Mouse (Mus musculus): ENCODE measurements around the gene Cacnb2. TPM values are rescaled to one million over a fixed set of nuclear protein-coding genes. Genes with fewer than 3 reads are reported as not detected.
"Not testable (repeated sequence)": the region's sequence is repeated elsewhere in the genome, so short reads cannot be mapped to it uniquely, and the experiment has no call there.

Gene Cacnb2
- total RNA-seq, 1 experiment from 2014 or later, result 15.8 TPM

DNA sequence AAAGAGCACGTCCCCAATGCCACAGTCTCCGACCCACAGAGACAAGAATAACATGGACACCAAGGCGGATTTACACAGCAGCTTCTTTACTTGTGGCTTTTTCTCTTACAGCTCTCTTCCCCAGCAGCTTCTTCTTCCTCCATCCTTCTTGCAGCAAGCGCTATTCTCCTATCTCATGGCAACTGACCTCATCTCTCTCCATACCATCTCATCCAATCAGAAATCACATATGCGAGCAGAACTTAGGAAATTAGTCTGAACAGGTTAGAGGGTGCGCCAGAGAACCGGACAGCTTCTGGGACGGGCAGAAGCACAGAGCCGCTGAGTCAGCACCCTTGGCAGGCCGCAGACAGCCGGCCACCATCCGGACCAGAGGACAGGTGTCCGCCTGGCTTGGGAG, 123.7 kb downstream of the Cacnb2 start:
- ATAC-seq (replicated peaks in 1 of 2; ENCODE audit: insufficient read depth in 1 of 2, low FRiP score in 2 of 2, low TSS enrichment in 1 of 2, low read depth in 1 of 2, poor library complexity in 2 of 2, severe bottlenecking in 2 of 2), result not testable (repeated sequence)

- no peak for ATAC-seq (replicated peaks in 1 of 2; ENCODE audit: insufficient read depth in 1 of 2, low FRiP score in 2 of 2, low TSS enrichment in 1 of 2, low read depth in 1 of 2, poor library complexity in 2 of 2, severe bottlenecking in 2 of 2)
Measured at GRCm38 (mm10) chr2:14738927-14739326, 136.0 kb downstream of the Cacnb2 start.

DNA sequence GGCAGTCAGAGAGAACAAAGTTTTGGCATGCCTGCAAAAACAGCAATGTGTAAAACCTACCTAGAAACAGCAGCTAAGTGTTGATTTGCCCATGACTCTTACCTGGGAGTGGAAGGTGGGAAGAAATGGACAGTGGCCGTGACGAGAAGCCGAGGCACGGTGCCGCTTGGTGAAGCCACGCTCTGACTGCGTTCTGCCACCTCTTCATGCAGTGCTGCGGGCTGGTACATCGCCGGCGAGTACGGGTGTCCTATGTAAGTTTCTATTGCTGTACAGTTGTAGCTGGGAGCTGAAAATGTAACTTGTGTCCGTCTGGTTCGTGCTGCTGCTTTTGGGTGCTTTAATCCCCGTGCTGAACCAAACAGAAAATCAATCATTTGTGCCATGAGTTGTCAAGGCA, 136.6 kb downstream of the Cacnb2 start:
- ATAC-seq (replicated peaks in 1 of 2; ENCODE audit: insufficient read depth in 1 of 2, low FRiP score in 2 of 2, low TSS enrichment in 1 of 2, low read depth in 1 of 2, poor library complexity in 2 of 2, severe bottlenecking in 2 of 2), result no peak

GRCm38 (mm10) chr2:14740359-14740758, 137.5 kb downstream of the Cacnb2 start:
- no peak for ATAC-seq (replicated peaks in 1 of 2; ENCODE audit: insufficient read depth in 1 of 2, low FRiP score in 2 of 2, low TSS enrichment in 1 of 2, low read depth in 1 of 2, poor library complexity in 2 of 2, severe bottlenecking in 2 of 2)

- ATAC-seq (replicated peaks in 1 of 2; ENCODE audit: insufficient read depth in 1 of 2, low FRiP score in 2 of 2, low TSS enrichment in 1 of 2, low read depth in 1 of 2, poor library complexity in 2 of 2, severe bottlenecking in 2 of 2), result no peak
Measured at GRCm38 (mm10) chr2:14744761-14745160, 141.9 kb downstream of the Cacnb2 start.

GRCm38 (mm10) chr2:14762846-14763245, 160.0 kb downstream of the Cacnb2 start:
- no peak for ATAC-seq (replicated peaks in 1 of 2; ENCODE audit: insufficient read depth in 1 of 2, low FRiP score in 2 of 2, low TSS enrichment in 1 of 2, low read depth in 1 of 2, poor library complexity in 2 of 2, severe bottlenecking in 2 of 2)

DNA sequence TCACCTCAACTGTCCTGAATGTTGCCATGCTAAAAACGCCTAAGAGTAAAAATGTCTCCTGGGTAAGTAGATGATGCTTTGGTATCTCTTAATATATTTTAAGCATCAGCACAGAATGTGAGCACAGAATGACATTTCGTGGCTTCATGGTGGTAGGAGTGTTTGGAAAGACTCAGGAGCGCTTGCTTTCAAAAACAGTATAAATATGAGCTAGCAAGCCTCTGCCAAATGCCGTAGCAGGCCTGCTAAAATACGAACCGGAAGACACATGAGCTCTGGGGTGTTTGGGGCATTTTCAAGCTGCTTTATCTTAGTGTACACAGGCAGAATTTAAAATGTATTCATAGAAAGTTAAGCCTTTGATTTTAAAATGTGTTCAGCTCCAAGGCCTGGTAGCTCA, 161.0 kb downstream of the Cacnb2 start:
- no peak for ATAC-seq (replicated peaks in 1 of 2; ENCODE audit: insufficient read depth in 1 of 2, low FRiP score in 2 of 2, low TSS enrichment in 1 of 2, low read depth in 1 of 2, poor library complexity in 2 of 2, severe bottlenecking in 2 of 2)

DNA sequence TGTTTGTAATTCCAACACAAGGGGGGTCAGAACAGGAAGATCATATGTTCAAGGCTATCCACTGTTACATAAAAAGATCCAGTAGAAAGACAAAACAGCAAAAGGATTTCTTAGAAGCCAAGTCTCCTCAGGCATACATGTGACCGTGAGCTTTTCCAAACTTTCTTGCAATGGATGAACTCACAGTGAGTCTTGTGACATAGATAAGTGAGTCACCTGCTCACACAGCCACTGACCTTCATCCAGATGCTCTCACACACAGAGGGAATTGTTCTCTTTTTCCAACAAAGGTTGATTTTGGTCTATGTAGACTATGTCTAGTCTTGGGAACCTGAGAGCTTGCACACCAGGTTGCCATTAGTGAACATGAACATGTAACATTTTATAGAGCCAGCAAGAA, 166.6 kb downstream of the Cacnb2 start:
- ATAC-seq (replicated peaks in 1 of 2; ENCODE audit: insufficient read depth in 1 of 2, low FRiP score in 2 of 2, low TSS enrichment in 1 of 2, low read depth in 1 of 2, poor library complexity in 2 of 2, severe bottlenecking in 2 of 2), result no peak

GRCm38 (mm10) chr2:14770635-14771034, 167.7 kb downstream of the Cacnb2 start:
- peak; percentile 93 to 94 for ATAC-seq (replicated peaks in 1 of 2; ENCODE audit: insufficient read depth in 1 of 2, low FRiP score in 2 of 2, low TSS enrichment in 1 of 2, low read depth in 1 of 2, poor library complexity in 2 of 2, severe bottlenecking in 2 of 2)

DNA sequence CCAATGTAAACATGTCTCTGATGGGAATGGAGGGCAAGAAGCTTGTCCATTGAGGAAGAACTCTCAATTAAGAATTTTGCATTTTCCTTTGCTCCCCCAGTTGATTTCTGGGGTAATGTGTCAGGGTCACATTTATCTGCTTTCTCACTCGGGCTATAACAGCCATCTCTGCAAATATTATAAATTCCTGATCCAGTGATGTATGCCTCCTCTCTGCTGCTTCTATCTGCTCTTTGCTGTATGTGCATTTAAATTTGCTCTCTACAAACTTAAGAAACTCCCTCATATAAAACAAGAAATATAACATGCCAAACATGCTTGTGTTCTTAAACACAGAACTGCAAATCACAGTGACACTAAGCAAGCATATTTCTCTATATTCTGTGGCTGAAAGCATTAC, 171.5 kb downstream of the Cacnb2 start:
- no peak for ATAC-seq (replicated peaks in 1 of 2; ENCODE audit: insufficient read depth in 1 of 2, low FRiP score in 2 of 2, low TSS enrichment in 1 of 2, low read depth in 1 of 2, poor library complexity in 2 of 2, severe bottlenecking in 2 of 2)

- no peak for ATAC-seq (replicated peaks in 1 of 2; ENCODE audit: insufficient read depth in 1 of 2, low FRiP score in 2 of 2, low TSS enrichment in 1 of 2, low read depth in 1 of 2, poor library complexity in 2 of 2, severe bottlenecking in 2 of 2)
Measured at GRCm38 (mm10) chr2:14774857-14775495, 172.1 kb downstream of the Cacnb2 start.

DNA sequence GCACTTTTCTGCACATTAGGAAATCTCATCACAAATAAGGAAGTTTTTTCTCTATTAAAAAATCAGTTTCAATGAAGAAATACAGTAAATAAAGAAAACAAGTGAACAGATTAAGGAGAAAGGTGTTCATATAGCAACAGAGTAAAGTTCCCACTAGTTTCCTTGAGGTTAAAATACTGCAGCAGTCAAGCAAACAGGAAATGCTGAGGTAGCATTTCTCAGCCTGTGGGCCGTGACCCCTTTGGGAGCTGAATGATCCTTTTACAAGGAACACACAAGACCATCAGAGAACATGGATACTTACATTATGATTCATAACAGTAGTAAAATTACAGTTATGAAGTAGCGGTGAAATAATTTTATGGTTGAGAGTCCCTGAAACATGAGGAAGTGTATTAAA, 185.1 kb downstream of the Cacnb2 start:
- ATAC-seq (replicated peaks in 1 of 2; ENCODE audit: insufficient read depth in 1 of 2, low FRiP score in 2 of 2, low TSS enrichment in 1 of 2, low read depth in 1 of 2, poor library complexity in 2 of 2, severe bottlenecking in 2 of 2), result no peak

- no peak for ATAC-seq (replicated peaks in 1 of 2; ENCODE audit: insufficient read depth in 1 of 2, low FRiP score in 2 of 2, low TSS enrichment in 1 of 2, low read depth in 1 of 2, poor library complexity in 2 of 2, severe bottlenecking in 2 of 2)
Measured at GRCm38 (mm10) chr2:14801446-14802046, 198.7 kb downstream of the Cacnb2 start.

DNA sequence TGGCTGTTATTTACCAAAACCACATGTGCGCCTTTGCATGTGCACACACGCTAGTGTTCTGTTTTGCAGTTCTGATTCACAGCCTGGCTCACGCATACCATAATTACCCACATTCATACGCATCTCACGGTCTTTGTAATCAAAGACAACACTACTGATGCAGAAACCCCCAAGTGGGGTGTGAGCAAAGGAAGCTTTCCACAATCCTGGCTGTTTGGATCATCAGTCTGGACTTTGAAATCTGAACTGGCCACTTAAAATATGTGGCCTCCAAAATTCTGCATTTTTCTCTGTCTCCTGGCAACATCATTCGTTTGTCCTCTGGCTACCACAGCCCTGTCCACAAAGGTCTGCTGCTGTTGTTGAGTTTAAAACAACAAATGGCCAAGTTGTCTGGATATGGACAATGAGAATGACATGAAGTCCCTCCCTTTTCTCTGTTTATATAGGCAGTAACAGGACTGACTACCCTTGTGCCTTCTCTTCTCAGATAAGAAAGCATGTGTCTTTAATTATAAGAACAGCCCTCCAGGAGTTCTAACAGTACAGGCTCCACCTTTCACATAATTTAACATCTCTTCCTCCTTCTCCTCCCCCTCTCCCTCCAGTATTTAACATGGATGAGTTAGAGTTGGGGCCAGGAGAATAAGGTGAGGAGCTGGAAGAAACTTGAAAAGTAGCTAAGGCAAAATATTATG, 204.9 kb downstream of the Cacnb2 start:
- no peak for ATAC-seq (replicated peaks in 1 of 2; ENCODE audit: insufficient read depth in 1 of 2, low FRiP score in 2 of 2, low TSS enrichment in 1 of 2, low read depth in 1 of 2, poor library complexity in 2 of 2, severe bottlenecking in 2 of 2)

DNA sequence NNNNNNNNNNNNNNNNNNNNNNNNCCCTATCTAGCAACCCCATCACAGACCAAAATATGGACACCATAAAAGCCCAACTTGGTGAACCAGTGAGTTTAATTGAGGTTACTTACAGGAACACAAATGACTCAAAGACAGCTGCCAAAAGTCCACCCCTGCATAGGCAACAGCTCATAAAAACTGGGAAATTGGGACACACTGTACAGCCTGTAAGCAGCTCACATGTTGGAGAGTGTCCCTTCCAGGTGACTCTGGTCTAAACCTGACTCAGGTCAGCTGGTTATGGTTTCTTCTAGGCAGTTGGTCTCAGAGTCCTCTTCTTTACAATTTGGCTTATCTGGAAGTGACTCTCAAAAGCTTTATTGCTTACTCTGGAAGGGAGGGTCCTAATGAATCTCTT, 212.1 kb downstream of the Cacnb2 start:
- ATAC-seq (replicated peaks in 1 of 2; ENCODE audit: insufficient read depth in 1 of 2, low FRiP score in 2 of 2, low TSS enrichment in 1 of 2, low read depth in 1 of 2, poor library complexity in 2 of 2, severe bottlenecking in 2 of 2), result no peak

DNA sequence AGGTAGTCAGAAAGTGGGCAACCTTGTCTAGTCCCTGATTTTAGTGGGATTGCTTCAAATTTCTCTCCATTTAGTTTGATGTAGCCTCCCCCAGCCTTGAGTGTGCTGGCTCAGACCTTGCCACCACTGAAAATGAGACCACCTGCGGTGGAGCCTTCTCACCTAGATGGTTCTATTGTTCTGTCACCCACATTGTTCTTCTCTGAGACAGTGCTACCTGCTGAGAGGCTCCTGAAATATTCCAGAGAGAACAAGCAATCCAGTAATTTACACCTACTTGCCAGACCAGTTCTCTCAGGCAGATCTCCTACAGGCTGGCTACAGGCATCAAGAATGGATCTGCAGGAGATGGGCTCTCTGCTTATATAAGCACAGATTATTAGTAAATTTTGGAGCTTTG, 215.8 kb downstream of the Cacnb2 start:
- ATAC-seq (replicated peaks in 1 of 2; ENCODE audit: insufficient read depth in 1 of 2, low FRiP score in 2 of 2, low TSS enrichment in 1 of 2, low read depth in 1 of 2, poor library complexity in 2 of 2, severe bottlenecking in 2 of 2), result no peak

GRCm38 (mm10) chr2:14820946-14821345, 218.1 kb downstream of the Cacnb2 start:
- no peak for ATAC-seq (replicated peaks in 1 of 2; ENCODE audit: insufficient read depth in 1 of 2, low FRiP score in 2 of 2, low TSS enrichment in 1 of 2, low read depth in 1 of 2, poor library complexity in 2 of 2, severe bottlenecking in 2 of 2)

DNA sequence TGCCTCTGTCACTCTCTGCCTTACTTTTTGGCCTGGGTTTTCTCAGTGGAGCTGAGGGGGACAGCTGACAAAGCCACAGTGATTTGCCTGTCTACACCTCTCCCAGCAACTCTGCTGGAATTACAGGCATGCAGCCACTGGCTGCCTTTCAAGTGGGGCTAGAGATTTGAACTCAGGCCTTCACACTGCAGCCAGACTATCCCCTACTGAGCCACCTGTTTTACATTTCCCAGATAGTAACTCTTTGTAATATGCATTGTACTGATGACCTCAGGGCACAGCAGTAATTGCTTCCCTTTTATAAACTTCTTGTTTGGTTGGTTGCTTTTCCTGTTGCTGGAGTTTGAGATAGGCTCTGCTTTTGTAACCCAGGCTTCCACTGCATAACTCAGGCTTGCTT, 220.2 kb downstream of the Cacnb2 start:
- ATAC-seq (replicated peaks in 1 of 2; ENCODE audit: insufficient read depth in 1 of 2, low FRiP score in 2 of 2, low TSS enrichment in 1 of 2, low read depth in 1 of 2, poor library complexity in 2 of 2, severe bottlenecking in 2 of 2), result peak; percentile 76 to 80
